Mouse (Mus musculus): ENCODE measurements around the gene Actbl2.

Gene Actbl2

DNA sequence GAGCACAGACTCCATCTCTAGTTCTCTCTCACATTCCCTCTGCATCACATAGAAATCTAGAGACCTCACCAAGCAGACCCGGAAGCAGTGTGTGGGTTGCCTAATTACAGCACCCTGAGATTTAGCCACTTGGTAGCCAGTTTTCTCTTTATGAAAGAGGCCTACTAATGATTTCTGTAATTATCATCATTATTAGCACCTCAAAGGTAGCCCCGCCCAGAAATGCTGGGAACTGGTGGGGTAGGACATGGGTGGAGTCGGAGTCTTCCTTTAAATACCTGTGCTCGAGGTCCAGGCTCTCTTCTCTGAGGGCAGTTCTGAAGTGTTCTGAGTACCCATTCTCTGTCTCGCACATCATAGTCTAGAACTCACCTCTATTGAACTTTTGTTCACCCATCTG is at the start of gene Actbl2:
Gene Actbl2 (plus strand): TSS at position 301 of the 400 bp plus-strand sequence.
- DNase-seq, result no peak

DNA sequence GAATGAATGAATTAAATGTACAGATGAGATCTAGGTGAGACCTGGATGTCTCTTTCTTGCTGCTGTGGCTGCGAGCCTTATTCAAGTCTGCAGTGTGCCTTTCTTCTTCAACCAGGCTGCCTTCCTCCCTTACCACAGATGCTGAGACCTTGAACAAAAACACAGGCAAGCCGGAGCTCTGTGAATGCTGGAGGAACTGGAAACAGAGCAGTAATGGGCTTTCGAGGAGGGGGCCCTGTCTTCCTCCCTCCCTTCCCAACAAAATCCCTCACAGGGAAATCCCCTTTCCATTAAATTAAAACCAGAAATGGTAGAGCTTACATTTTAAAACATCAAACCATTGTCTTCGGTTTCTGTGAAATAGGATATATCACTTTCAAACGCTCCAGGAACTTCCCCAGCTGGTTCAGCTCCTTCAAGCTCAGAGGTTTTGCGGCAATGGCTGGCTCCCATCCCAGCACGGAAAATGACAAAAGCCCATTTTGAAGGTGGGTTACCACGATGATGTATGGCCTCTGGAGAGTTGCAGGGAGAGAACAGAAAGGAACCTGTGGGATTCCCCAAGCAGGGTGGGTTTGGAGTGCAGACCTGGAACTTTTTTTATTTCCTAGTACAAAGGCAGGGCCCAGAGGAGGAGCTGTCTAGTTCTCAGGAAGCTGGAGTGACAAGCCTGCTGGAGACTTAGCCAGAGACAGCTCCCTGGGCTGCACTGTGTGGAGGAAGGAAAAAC is 44.0 kb upstream of the Actbl2 start:
- DNase-seq, result peak; percentile 34 to 47

DNA sequence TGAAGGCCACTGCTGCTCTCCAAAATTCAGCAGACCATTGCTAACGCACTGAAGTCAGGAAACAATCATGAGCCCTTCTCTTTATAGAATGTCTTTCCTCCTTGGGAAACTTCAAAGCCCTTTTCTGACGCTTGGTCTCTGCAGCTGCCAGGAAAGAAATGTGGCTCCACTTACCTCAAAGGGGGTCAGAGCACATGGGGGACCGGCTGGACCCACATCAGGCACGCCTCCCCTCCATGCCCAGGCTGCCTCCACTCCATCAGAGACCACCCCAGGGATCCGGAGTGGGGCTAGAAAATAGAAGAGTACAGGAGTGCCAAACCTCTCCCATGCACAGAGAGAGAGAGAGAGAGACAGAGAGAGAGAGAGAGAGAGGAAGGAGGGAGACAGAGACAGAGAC is 26.0 kb upstream of the Actbl2 start:
- DNase-seq, result no peak

DNA sequence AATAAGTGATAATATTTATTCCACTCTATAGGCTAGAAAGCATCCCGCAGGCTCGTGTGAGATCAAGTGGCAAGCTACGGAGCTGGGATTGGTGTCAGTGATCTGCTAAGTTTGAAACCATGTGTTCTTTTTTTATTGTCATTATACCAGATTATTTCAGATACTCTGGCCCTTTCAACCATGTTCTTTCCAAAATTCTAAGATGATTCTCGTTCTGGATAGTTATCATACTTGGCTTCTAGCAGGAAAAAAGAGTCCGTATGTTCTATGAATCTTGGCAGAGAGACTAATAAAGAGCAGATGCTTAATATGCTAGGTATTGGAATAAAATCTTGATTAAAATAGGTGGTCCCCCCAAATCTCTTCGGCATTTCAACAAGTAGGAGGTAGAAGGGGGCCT is 25.3 kb upstream of the Actbl2 start:
- no peak for DNase-seq

DNA sequence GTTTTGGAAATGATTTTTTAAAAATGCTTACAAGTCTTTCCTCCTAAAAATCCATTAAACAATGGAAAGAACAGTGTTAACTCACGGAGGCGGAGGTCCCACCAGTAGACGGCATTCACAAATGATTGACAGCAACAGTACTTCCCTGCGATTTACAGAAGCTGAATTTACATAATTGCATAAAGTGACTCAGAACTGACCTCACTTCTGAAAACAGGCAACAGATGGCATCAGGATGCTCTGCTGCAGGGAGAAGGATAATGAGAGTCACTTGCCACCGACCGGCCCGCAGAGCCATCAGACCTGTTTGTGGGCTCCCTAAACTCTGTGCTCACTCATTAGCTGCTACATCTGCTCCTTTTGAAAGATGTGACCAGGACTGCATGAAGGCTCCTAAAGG is 22.4 kb upstream of the Actbl2 start:
- DNase-seq, result no peak

DNA sequence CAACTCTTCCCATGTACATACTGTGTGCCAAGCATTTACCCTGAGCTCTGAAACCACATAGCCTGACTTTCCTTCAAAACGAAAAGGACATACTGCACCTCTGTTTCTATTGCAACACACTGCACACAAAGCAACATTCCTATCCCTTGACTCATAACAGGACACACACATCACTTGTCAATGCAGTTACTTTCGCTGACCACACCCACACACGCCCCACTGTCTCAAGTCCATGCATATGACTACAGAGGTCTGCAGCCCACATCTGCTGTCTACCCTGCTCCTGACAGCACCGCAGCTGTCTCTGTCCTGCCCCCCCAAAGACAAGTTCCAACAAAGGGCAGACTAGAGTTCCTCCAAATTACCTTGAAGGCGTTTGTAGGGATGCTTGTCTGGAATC is 21.5 kb upstream of the Actbl2 start:
- DNase-seq, result peak in 1 of 2 experiments; percentile 30

DNA sequence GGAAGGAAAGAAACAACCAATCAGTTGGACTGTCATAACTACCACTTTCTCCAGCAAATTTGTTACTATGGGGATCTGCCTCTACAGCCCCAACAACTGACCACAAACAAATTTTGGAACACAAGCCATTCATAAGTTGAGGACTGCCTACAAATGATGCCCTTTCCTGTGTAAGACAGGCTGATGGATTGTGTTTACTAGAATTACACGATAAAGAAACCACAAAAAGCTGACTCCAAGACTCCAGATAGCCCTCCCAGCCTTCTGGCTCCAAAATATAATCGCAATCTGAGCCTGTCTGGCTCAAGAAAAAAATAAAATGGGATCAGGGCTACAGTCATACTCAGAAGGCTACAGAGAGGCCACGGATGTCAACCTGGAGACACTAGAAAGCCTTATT is 20.2 kb upstream of the Actbl2 start:
- DNase-seq, result no peak

DNA sequence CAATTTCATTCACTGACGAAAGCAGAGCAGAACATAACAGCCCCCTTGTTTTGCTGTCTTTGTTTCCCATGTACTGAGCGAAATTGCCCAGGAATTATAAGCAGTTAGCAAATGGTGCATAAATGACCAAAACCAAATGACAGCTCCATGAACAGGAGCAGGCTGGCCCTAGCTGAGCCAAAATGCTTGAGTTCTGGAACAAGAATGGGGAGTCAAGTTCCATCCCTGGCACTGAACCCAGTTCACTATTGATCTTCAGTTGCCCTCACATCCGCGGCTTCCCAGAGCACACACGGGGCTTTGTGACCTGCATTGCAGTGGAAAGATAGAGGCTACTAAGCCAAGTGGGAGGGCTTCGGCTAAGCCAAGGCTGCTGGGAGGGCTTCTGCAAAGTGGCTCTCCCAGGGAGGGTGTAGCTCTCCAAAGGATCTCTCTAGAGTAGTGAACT is 19.1 kb upstream of the Actbl2 start:
- peak; percentile 25 to 46 for DNase-seq

DNA sequence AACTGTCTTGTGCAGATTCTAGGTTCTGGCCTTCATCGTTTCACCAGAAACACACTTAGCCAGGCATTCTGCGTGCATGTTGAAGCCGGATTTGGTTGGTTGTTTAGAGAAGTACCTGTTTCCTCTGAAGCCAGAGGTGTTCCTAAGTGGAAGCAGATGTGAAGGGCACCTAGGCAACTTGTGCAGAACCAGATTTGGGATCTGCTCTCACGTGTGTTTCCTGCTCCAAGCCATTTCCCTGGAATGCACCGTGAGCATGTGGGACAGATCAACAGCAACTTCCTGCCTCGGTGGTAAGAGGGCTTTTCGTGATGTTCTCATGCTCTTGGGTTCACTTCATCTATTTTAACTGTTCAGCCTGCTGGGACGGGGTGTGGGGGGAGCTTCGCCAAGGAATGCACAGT is 18.4 kb upstream of the Actbl2 start:
- DNase-seq, result no peak

DNA sequence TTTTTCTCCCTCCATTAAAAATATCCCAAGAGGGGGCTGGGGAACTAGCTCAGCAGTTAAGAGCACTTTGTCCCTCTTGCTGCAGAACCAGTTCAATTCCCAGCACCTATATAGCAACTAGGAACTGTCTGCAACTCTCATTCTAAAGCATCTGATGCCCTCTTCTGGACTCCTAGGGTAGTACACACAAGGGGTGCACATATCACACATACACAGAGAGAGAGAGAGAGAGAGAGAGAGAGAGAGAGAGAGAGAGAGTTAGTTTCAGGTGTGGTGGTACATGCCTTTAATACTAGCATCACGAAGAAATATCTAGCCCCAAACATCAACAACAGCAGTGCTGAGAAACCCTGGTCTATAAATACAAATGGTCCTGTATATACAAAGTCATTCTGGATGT is 17.5 kb upstream of the Actbl2 start:
- DNase-seq, result no peak

DNA sequence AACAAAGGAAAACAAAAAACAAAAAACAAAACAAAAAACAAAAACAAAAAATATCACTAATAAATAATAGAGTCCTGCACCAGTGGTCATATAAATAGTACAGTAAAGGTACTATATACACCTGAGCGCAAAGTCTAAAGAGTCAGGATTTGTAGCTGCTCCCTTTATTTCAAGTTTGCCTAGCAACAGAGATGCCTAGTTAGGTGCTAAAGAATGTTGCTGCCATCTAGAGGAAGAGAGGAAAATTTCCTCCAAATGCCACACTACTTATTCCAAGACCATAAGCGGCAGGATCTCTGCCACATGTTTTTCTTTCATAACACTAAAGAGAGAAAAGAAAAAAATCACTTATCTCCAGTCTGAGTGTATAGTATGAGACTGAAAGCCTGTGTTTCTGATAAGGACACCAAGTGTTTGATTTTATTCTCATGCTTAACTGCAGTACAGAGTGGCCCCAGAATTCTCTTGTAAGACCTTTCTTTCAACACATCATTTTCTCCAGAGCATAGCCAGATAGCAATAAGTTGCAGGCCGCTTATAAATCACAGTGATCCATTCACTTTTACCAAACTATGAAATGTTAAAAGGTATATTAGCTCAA is 16.8 kb upstream of the Actbl2 start:
- no peak for DNase-seq

DNA sequence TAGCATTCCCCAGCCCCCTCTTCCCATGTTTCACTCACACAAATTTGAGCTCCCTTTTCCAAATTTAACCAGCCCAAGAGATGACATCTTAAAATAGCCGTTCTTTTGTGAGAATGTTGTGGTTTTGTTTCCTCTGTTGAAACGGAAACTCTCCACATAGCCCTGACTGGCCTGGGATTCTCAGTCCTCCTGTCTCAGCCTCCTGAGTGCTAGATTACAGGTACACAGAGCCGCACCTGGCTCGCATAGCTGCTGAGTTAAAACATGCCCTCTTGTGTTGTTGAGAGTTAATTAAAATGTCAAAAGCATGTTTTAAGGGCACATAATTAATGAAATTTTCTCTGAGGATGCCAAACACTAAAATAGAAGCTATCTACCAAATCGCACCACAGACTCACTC is 3.7 kb upstream of the Actbl2 start:
- no peak for DNase-seq

DNA sequence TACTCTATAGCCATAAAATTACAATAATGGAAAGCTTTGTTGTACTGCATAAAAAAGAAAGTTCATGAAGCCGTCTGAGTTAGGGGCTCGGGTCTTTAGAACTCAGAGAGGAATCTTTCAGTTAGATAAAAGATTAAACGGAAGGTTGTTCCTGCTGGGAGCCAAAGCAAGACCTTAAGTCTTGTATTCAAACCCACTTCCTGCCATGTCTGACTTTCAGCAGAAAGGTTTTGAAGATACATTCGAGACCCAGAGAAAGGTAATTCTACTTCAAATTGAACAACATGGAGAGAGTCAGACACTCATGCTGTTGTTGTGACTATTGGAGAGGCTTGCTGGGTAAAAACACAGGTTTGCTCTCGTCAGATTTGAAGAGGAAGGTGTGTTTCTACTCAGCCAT is 3.0 kb upstream of the Actbl2 start:
- DNase-seq, result no peak

DNA sequence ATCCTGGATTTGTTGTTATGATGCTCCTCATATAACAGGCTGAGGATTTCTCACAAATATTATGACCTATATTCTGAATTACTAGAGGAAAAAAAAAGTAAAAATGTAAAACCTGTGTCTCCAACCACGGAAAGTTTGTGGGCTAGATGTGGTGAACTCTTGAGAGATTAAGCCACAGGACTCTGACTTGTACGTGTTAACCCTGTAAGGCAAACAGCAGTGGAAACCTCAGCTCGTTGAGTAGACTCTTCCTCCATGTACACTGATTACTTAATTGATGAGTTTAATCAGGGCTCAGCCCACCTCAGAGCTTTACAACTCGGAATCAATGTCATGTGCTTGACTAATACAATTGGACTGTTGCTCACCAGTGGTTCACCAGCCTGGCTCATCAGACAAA is 3.2 kb downstream of the Actbl2 start:
- DNase-seq, result no peak

DNA sequence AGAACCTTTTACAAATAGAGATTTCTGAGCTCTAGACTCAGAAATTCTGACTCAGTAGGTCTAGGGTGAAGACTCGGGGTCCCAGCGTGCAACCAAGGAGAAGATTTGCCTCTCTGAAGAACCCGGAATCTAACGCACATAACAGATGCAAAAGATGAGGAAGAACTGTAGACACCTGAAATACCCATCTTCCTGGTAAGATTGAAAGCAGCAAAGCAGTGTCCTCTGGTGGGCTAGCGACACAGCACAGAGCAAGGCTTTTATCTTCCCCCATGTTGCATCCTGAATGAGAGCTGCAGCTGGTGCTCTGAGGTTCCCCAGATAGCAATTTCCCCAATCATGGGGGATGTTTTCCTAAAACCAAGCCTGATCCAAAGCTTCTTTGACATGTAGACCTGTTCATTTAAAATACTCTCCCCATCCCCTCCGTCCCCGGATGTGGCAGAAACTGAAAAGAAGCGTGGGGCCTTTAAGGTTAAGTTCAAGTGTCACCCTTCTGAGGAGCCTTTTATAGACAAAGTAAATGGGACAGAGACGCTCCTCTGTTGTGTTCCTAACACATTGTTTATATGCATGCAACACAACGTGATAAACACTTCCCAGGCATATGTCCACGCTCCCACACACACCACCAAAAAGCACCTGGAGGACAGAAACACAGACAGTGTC is 3.7 kb downstream of the Actbl2 start:
- no peak for DNase-seq

DNA sequence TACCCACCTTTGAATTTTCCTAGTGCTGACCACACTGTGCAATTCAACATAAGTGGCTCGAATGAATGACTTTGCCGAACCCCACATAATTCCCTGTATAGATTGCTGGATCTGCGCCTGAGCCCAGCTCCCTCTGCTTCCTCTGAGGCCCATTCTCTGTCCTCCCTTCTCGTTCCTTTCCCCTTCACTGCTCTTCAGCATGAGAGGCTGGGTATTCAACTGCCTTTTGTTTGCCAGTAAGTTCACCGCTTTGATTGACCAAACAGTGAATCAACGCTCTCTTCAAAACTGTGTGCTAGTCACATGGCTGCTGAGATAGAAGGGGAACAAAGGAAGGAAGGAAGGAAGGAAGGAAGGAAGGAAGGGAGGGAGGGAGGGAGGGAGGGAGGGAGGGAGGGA is 4.3 kb downstream of the Actbl2 start:
- DNase-seq, result no peak

DNA sequence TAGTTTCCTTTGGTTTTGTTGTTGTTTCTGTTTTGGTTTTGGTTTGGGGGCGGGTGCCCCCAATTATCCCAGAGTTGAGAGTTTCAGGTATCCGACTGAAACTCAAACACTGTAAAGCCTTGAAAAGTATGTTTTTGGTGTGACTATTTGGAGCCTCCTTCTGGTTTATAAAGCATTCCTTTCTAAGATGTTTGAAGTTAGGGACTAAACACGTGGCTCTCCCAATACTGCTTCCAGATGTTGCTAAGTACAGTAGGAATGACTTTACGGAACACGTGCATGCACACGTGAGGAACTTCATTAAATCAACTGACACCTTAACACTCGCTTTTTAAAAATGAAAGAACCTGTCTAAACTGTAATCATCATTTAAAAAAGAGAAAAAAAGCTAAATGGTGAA is 4.9 kb downstream of the Actbl2 start:
- no peak for DNase-seq

DNA sequence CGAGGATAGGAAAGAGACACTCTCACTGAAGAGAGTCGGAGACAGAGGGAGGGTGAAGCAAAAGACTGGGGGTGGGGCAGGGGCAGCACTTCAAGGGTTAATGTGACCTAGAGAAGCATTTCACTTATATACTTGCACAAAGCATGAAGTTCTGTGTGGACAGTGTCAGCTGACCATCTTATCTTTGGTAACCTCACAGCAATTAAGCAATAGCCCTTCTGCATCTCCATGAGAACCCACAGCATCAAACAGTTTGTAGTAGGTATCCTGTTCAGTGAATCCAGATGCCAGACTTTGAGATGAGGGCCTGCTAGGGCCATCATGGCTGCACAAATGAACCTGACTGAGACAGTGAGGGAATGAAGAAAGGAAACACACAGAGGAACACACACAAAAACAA is 8.4 kb downstream of the Actbl2 start:
- DNase-seq, result no peak

DNA sequence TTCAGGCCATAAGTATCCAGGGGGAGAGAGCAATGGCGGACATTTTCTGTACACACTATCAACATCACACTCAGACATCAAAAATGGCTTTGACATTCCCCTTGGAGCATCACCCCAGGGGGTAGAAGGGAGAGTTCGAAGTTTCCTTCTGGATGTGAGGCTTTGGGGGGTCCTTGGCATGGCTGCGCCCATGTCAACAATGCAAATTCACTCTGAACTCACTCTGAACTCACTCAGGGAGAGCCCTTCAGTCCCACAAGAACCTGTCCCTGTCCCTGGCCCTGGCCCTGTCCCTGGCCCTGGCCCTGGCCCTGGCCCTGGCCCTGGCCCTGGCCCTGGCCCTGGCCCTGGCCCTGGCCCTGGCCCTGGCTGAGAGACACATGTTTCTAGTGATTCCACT is 8.9 kb downstream of the Actbl2 start:
- DNase-seq, result no peak

DNA sequence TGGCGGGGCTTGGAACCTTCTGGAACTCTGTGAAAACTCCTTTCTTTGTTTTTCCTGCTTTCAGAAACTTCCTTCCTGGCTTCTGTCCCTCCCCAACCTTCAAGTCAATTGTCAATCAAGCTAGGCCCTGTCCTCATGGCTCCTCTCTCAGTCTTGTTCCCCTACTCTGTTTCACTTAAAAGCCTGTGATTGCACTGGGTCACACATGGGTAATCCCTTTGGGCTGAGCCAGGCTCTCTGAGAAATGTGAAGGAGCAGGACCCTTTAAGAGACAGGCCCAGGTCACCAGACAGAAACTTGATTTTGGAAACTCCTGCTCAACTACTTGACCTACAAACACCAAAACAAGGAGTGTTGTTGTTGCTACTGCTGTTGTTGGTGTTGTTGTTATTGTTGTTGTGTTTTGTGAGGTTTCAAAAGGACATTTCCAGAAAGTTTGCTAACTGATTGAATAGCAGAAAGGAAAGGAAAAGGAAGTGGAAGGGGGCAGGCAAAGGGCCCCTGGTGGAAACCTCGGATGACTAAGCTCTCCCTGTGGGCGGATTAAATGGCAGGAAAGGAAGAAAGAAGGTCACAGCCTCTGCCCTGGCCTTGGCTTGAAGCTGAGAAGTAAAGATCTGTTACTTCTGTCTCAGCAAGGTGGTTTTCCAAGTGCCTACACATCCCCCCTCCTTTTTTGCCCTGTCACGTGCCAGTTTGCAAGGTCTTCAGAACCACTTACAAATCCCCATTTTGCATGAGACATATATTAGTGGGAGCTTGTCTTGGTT is 10.6 kb downstream of the Actbl2 start:
- DNase-seq, result no peak

DNA sequence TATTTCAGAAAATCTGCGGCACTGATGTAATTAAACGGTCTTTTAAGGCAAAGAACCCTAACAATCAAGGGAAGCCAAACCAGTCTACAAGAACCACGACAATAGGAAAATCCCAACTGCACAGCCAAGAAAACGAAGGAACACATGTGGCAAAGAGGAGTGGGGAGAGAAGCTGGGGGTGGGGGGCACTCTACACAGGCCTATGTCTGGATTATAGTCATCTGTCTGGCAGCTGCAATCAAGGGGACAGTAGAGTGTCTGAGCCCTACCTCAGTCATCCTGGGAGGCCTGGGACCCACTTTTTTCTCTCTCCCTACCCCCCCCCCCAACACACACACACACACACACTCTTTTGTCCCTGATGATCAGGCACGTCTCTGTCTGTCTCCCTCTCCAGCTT is 12.0 kb downstream of the Actbl2 start:
- DNase-seq, result no peak

DNA sequence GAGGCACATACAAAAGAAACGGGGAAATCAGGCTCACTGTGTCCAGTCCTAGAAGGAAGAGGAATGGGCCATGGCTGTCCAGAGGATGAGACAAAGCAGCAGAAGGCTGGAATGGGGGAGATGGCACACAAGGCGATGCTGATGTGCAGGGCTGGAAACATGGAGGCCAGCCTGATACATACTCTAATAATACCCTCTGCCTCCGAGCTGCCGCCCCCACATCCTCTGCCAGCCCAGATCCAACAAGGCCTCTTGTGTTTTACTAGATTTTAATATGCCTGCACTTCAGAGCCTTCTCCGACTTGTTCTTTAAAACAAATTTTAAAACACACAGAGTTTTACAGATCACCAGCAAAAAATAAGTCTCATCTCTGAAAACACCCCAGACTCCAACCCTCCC is 14.2 kb downstream of the Actbl2 start:
- no peak for DNase-seq

DNA sequence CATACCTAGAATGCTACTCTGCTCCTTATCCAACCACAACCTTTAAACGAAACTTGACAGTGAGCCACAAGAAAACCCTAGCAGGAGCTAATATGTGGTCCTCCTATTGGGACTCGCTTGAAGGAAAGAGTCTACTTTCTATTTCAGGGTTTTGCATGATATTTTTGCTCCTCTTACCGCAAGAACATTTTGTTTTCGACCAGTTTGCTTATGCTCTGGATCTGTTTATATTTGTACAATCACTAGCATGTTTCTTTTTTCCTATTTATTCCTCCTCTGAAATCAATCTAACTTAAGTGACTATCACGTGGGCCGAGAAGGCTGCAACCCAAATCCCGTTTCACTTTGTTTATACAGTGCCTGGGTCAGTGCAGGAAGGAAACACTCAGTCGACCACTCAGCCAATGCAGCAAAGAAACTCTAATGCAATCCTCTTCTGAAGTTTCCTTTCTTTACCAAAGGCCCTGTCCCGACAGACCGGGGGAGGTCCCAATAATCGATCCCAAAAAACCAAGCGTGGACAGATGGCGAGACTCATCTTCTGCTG is 15.0 kb downstream of the Actbl2 start:
- DNase-seq, result peak in 1 of 2 experiments; percentile 9
